Mouse (Mus musculus): ENCODE data around the gene Hmg20a. TPM values are rescaled to one million over a fixed set of nuclear protein-coding genes. Genes with fewer than 3 reads are reported as not detected.

Hmg20a gene
- total RNA-seq, 2 experiments from 2014 or later: 6.7 to 9.4 TPM

- ATAC-seq (replicated peaks; ENCODE audit: low FRiP score, poor library complexity, severe bottlenecking): no peak
Measured at GRCm38 (mm10) chr9:56435821-56436526, 17.6 kb downstream of the Hmg20a start.

GRCm38 (mm10) chr9:56437300-56437892 lies 19.0 kb downstream of the Hmg20a start:
- ATAC-seq (replicated peaks; ENCODE audit: low FRiP score, poor library complexity, severe bottlenecking): peak; percentile 74

- no peak for ATAC-seq (replicated peaks; ENCODE audit: low FRiP score, poor library complexity, severe bottlenecking)
Measured at GRCm38 (mm10) chr9:56439699-56440098, 21.3 kb downstream of the Hmg20a start.

GRCm38 (mm10) chr9:56451570-56451969 lies 33.2 kb downstream of the Hmg20a start:
- no peak for ATAC-seq (replicated peaks; ENCODE audit: low FRiP score, poor library complexity, severe bottlenecking)

GRCm38 (mm10) chr9:56453038-56453815 lies 34.8 kb downstream of the Hmg20a start:
- ATAC-seq (replicated peaks; ENCODE audit: low FRiP score, poor library complexity, severe bottlenecking): no peak

GRCm38 (mm10) chr9:56456426-56456825 lies 38.0 kb downstream of the Hmg20a start:
- no peak for ATAC-seq (replicated peaks; ENCODE audit: low FRiP score, poor library complexity, severe bottlenecking)

GRCm38 (mm10) chr9:56460987-56461386 lies 42.6 kb downstream of the Hmg20a start:
- no peak for ATAC-seq (replicated peaks; ENCODE audit: low FRiP score, poor library complexity, severe bottlenecking)

- ATAC-seq (replicated peaks; ENCODE audit: low FRiP score, poor library complexity, severe bottlenecking): no peak
Measured at GRCm38 (mm10) chr9:56462606-56463005, 44.2 kb downstream of the Hmg20a start.

- ATAC-seq (replicated peaks; ENCODE audit: low FRiP score, poor library complexity, severe bottlenecking): no peak
Measured at GRCm38 (mm10) chr9:56463046-56463445, 44.6 kb downstream of the Hmg20a start.

GRCm38 (mm10) chr9:56463686-56464515 lies 45.5 kb downstream of the Hmg20a start:
- no peak for ATAC-seq (replicated peaks; ENCODE audit: low FRiP score, poor library complexity, severe bottlenecking)

- ATAC-seq (replicated peaks; ENCODE audit: low FRiP score, poor library complexity, severe bottlenecking): no peak
Measured at GRCm38 (mm10) chr9:56464863-56465654, 46.6 kb downstream of the Hmg20a start.

GRCm38 (mm10) chr9:56466251-56466650 lies 47.8 kb downstream of the Hmg20a start:
- no peak for ATAC-seq (replicated peaks; ENCODE audit: low FRiP score, poor library complexity, severe bottlenecking)

- ATAC-seq (replicated peaks; ENCODE audit: low FRiP score, poor library complexity, severe bottlenecking): no peak
Measured at GRCm38 (mm10) chr9:56469656-56470055, 51.2 kb downstream of the Hmg20a start.

GRCm38 (mm10) chr9:56470291-56470690 lies 51.9 kb downstream of the Hmg20a start:
- no peak for ATAC-seq (replicated peaks; ENCODE audit: low FRiP score, poor library complexity, severe bottlenecking)

GRCm38 (mm10) chr9:56478975-56479647 lies 60.7 kb downstream of the Hmg20a start:
- no peak for ATAC-seq (replicated peaks; ENCODE audit: low FRiP score, poor library complexity, severe bottlenecking)

GRCm38 (mm10) chr9:56482623-56483022 lies 64.2 kb downstream of the Hmg20a start:
- ATAC-seq (replicated peaks; ENCODE audit: low FRiP score, poor library complexity, severe bottlenecking): no peak

GRCm38 (mm10) chr9:56485423-56485822 lies 67.0 kb downstream of the Hmg20a start:
- no peak for ATAC-seq (replicated peaks; ENCODE audit: low FRiP score, poor library complexity, severe bottlenecking)

- ATAC-seq (replicated peaks; ENCODE audit: low FRiP score, poor library complexity, severe bottlenecking): no peak
Measured at GRCm38 (mm10) chr9:56486158-56486557, 67.7 kb downstream of the Hmg20a start.

- no peak for ATAC-seq (replicated peaks; ENCODE audit: low FRiP score, poor library complexity, severe bottlenecking)
Measured at GRCm38 (mm10) chr9:56487651-56488050, 69.2 kb downstream of the Hmg20a start.

Data from erythroblast, adult 5-6 weeks (primary cell).